ENCODE assay signal across 9 mouse cellular contexts in the genomic region with DNA sequence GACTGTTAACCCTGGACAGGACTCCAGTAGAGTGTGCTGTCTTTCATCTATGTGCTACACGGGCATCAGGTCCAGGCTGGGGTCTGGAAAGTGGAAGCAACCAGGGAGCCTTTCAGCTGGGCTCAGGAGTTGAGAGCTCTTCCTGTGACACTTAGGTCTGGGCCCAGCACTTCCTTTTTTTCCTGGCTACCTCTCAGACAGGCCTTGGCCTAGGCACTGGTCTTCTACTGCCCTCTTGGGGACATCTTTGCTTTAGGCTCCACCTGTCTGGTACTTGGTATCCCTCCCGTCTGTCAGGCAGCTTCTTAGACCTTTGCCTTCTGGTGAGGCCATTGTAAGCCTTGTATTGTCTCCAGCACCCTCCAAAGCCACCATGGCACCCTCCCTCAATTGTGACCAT. TPM values are rescaled to one million over a fixed set of nuclear protein-coding genes. Genes with fewer than 3 reads are reported as not detected.
DNase-seq lines count a peak whose midpoint lies in the region; ATAC-seq lines count a peak whose summit lies in the region.
"Had no signal": no experiment of that assay in that cellular context is flagged by ENCODE, and none has a peak within 500 bp of the region (broad histone marks: within the 10 kb centered on the region; RNA-seq: fewer than 3 reads in every experiment).

No protein-coding gene starts in this region.

- H3K4me1 ChIP-seq in neural tube, embryonic 11.5 days (ENCODE audit: control insufficient read depth, insufficient read depth, low read length) = no peaks in the 10 kb centered on the region
- peaks cover 2% of the 10 kb centered on the region for H3K4me1 ChIP-seq in embryonic facial prominence, embryonic 11.5 days (ENCODE audit: control insufficient read depth, insufficient read depth, low read length)
- H3K4me1 ChIP-seq in intestine, embryonic 14.5 days (replicated peaks; ENCODE audit: control insufficient read depth, insufficient read depth, low read length) = peaks cover 33% of the 10 kb centered on the region
- H3K4me1 ChIP-seq in liver, embryonic 13.5 days (replicated peaks) = peaks cover 52% of the 10 kb centered on the region
- H3K4me1 ChIP-seq in hindbrain, embryonic 12.5 days = peaks cover 3% of the 10 kb centered on the region; the same call in 1 of the 2 replicates

- no peaks in the 10 kb centered on the region for H3K27me3 ChIP-seq in neural tube, embryonic 11.5 days (ENCODE audit: control insufficient read depth, insufficient read depth, low read length)
- H3K27me3 ChIP-seq in embryonic facial prominence, embryonic 11.5 days (ENCODE audit: control insufficient read depth, insufficient read depth, low read length) = no peaks in the 10 kb centered on the region
- H3K27me3 ChIP-seq in intestine, embryonic 14.5 days (replicated peaks; ENCODE audit: control insufficient read depth, insufficient read depth, low read length) = no peaks in the 10 kb centered on the region
- H3K27me3 ChIP-seq in liver, embryonic 13.5 days = no peaks in the 10 kb centered on the region
- no peaks in the 10 kb centered on the region for H3K27me3 ChIP-seq in hindbrain, embryonic 12.5 days

- no peak for ATAC-seq in neural tube, embryonic 11.5 days (ENCODE audit: insufficient read depth, low FRiP score, low TSS enrichment)
- ATAC-seq in embryonic facial prominence, embryonic 11.5 days (replicated peaks; ENCODE audit: insufficient number of reproducible peaks, low FRiP score, low TSS enrichment, low read depth) = no peak
- ATAC-seq in intestine, embryonic 14.5 days (replicated peaks; ENCODE audit: low FRiP score, low TSS enrichment, low read depth) = peak; percentile 17; the same call in 1 of the 2 replicates
- ATAC-seq in liver, embryonic 13.5 days (ENCODE audit: low read depth) = no peak
- no peak for ATAC-seq in hindbrain, embryonic 12.5 days (ENCODE audit: low FRiP score)

- no peak overlapping the region for H3K9ac ChIP-seq in neural tube, embryonic 11.5 days (ENCODE audit: low read length)
- H3K9ac ChIP-seq in embryonic facial prominence, embryonic 11.5 days (replicated peaks; ENCODE audit: low read length) = no peak overlapping the region
- H3K9ac ChIP-seq in intestine, embryonic 14.5 days (ENCODE audit: low read length) = no peak overlapping the region
- no peak overlapping the region for H3K9ac ChIP-seq in liver, embryonic 13.5 days
- H3K9ac ChIP-seq in hindbrain, embryonic 12.5 days = no peak overlapping the region

- H3K27ac ChIP-seq in neural tube, embryonic 11.5 days (ENCODE audit: low read depth, low read length) = no peak overlapping the region
- no peak overlapping the region for H3K27ac ChIP-seq in embryonic facial prominence, embryonic 11.5 days (replicated peaks; ENCODE audit: low read depth, low read length)
- no peak overlapping the region for H3K27ac ChIP-seq in intestine, embryonic 14.5 days (ENCODE audit: low read depth)
- H3K27ac ChIP-seq in liver, embryonic 13.5 days = peak overlapping the region; percentile 72
- H3K27ac ChIP-seq in hindbrain, embryonic 12.5 days = no peak overlapping the region

- WGBS in neural tube, embryonic 11.5 days = 54% methylated on average over 2 of the region's 2 CpGs
- WGBS in embryonic facial prominence, embryonic 11.5 days = 37% methylated on average over 2 of the region's 2 CpGs
- WGBS in intestine, embryonic 14.5 days = 27% methylated on average over 2 of the region's 2 CpGs
- WGBS in liver, embryonic 13.5 days (ENCODE audit: insufficient replicate concordance) = 14% methylated on average over 2 of the region's 2 CpGs
- WGBS in hindbrain, embryonic 12.5 days = 59% methylated on average over 2 of the region's 2 CpGs

- H3K36me3 ChIP-seq in neural tube, embryonic 11.5 days (ENCODE audit: control insufficient read depth, insufficient read depth, low read length) = no peaks in the 10 kb centered on the region
- no peaks in the 10 kb centered on the region for H3K36me3 ChIP-seq in embryonic facial prominence, embryonic 11.5 days (replicated peaks; ENCODE audit: control insufficient read depth, insufficient read depth, low read depth, low read length)
- no peaks in the 10 kb centered on the region for H3K36me3 ChIP-seq in intestine, embryonic 14.5 days (ENCODE audit: control insufficient read depth, insufficient read depth, low read length)
- H3K36me3 ChIP-seq in liver, embryonic 13.5 days = no peaks in the 10 kb centered on the region
- no peaks in the 10 kb centered on the region for H3K36me3 ChIP-seq in hindbrain, embryonic 12.5 days

- no peak overlapping the region for H3K4me3 ChIP-seq in neural tube, embryonic 11.5 days (ENCODE audit: low read depth, low read length)
- no peak overlapping the region for H3K4me3 ChIP-seq in embryonic facial prominence, embryonic 11.5 days (ENCODE audit: low read depth, low read length)
- no peak overlapping the region for H3K4me3 ChIP-seq in intestine, embryonic 14.5 days (ENCODE audit: low read depth, low read length)
- H3K4me3 ChIP-seq in liver, embryonic 13.5 days (replicated peaks) = no peak overlapping the region
- no peak overlapping the region for H3K4me3 ChIP-seq in hindbrain, embryonic 12.5 days

- DNase-seq in neural tube, embryonic 11.5 days (ENCODE audit: low spot score) = peak; percentile 26
- no peak for DNase-seq in neural tube, embryonic 10.5 days (ENCODE audit: extremely low spot score, low spot score)
- peak; percentile 72 for DNase-seq in adrenal gland, postnatal 10 days
- peak; percentile 55 for DNase-seq in embryonic facial prominence, embryonic 11.5 days (ENCODE audit: low spot score)
- DNase-seq in intestine, embryonic 14.5 days (ENCODE audit: low spot score) = no peak
- DNase-seq in liver, embryonic 13.5 days = peak; percentile 54
- peak; percentile 42 for DNase-seq in spleen, adult 12 weeks (ENCODE audit: low spot score)

- no peak overlapping the region for H3K4me2 ChIP-seq in neural tube, embryonic 11.5 days (ENCODE audit: low read depth)
- H3K4me2 ChIP-seq in embryonic facial prominence, embryonic 11.5 days (ENCODE audit: low read depth, low read length) = no peak overlapping the region
- H3K4me2 ChIP-seq in intestine, embryonic 14.5 days (ENCODE audit: low read length) = no peak overlapping the region
- H3K4me2 ChIP-seq in liver, embryonic 13.5 days = 0 out of 2 replicates have a peak overlapping the region, but pooled peaks have one; percentile 14
- no peak overlapping the region for H3K4me2 ChIP-seq in hindbrain, embryonic 12.5 days (replicated peaks)

- H3K9me3 ChIP-seq in neural tube, embryonic 11.5 days (ENCODE audit: control insufficient read depth, low read length) = no peaks in the 10 kb centered on the region
- H3K9me3 ChIP-seq in embryonic facial prominence, embryonic 11.5 days (replicated peaks; ENCODE audit: control insufficient read depth, low read length) = no peaks in the 10 kb centered on the region
- no peaks in the 10 kb centered on the region for H3K9me3 ChIP-seq in intestine, embryonic 14.5 days (ENCODE audit: control insufficient read depth, low read length)
- no peaks in the 10 kb centered on the region for H3K9me3 ChIP-seq in liver, embryonic 13.5 days (replicated peaks)
- H3K9me3 ChIP-seq in hindbrain, embryonic 12.5 days (replicated peaks) = no peaks in the 10 kb centered on the region

RNA-seq across cellular contexts. Expression of gene Atp5mpl, which starts 20.1 kb away (rescaled TPM):
- 613 and 635 TPM in 2 replicates for polyA plus RNA-seq in neural tube, embryonic 11.5 days (2014; fragmentation: Nextera tagmentation; extraction: Ambion mirVana)
- total RNA-seq in adrenal gland, postnatal 10 days (2021) = 100 to 1,000 TPM; 673 to 781 TPM
- 577 and 608 TPM in 2 replicates for polyA plus RNA-seq in embryonic facial prominence, embryonic 11.5 days (2014; fragmentation: Nextera tagmentation; extraction: Ambion mirVana)
- polyA plus RNA-seq in intestine, embryonic 14.5 days (2014; fragmentation: Nextera tagmentation; extraction: Ambion mirVana) = 845 and 1,000 TPM in 2 replicates
- polyA plus RNA-seq in liver, embryonic 13.5 days (2015; fragmentation: Nextera tagmentation; extraction: Ambion mirVana) = 591 and 627 TPM in 2 replicates
- polyA plus RNA-seq in hindbrain, embryonic 12.5 days (2016; fragmentation: Nextera tagmentation; extraction: Ambion mirVana) = 524 and 615 TPM in 2 replicates

RNA-seq across cellular contexts. Expression of gene Tdrd9, which starts 24.6 kb away (rescaled TPM):
- polyA plus RNA-seq in neural tube, embryonic 11.5 days (2014; fragmentation: Nextera tagmentation; extraction: Ambion mirVana) = 1.2 and 1.5 TPM in 2 replicates
- total RNA-seq in adrenal gland, postnatal 10 days (2021) = under 1 TPM; 0.39 to 0.66 TPM
- polyA plus RNA-seq in embryonic facial prominence, embryonic 11.5 days (2014; fragmentation: Nextera tagmentation; extraction: Ambion mirVana) = 0.85 and 1.4 TPM in 2 replicates
- 0.28 and 0.73 TPM in 2 replicates for polyA plus RNA-seq in intestine, embryonic 14.5 days (2014; fragmentation: Nextera tagmentation; extraction: Ambion mirVana)
- 0.05 TPM in 1 of 2 replicates, not detected in the other for polyA plus RNA-seq in liver, embryonic 13.5 days (2015; fragmentation: Nextera tagmentation; extraction: Ambion mirVana)
- polyA plus RNA-seq in hindbrain, embryonic 12.5 days (2016; fragmentation: Nextera tagmentation; extraction: Ambion mirVana) = 0.36 and 0.63 TPM in 2 replicates

RNA-seq across cellular contexts. Expression of gene Rd3l, which starts 34.4 kb away (rescaled TPM):
- not detected in 2 replicates for polyA plus RNA-seq in neural tube, embryonic 11.5 days (2014; fragmentation: Nextera tagmentation; extraction: Ambion mirVana)
- not detected for total RNA-seq in adrenal gland, postnatal 10 days (2021)
- polyA plus RNA-seq in embryonic facial prominence, embryonic 11.5 days (2014; fragmentation: Nextera tagmentation; extraction: Ambion mirVana) = not detected in 2 replicates
- polyA plus RNA-seq in intestine, embryonic 14.5 days (2014; fragmentation: Nextera tagmentation; extraction: Ambion mirVana) = not detected in 2 replicates
- polyA plus RNA-seq in liver, embryonic 13.5 days (2015; fragmentation: Nextera tagmentation; extraction: Ambion mirVana) = not detected in 2 replicates
- polyA plus RNA-seq in hindbrain, embryonic 12.5 days (2016; fragmentation: Nextera tagmentation; extraction: Ambion mirVana) = not detected in 2 replicates
- polyA plus RNA-seq: neural tube, embryonic 14.5 days had no signal

RNA-seq across cellular contexts. Expression of gene Ppp1r13b, which starts 38.8 kb away (rescaled TPM):
- polyA plus RNA-seq in neural tube, embryonic 11.5 days (2014; fragmentation: Nextera tagmentation; extraction: Ambion mirVana) = 10.2 and 11.8 TPM in 2 replicates
- total RNA-seq in adrenal gland, postnatal 10 days (2021) = 10 to 100 TPM; 20.4 to 21.8 TPM
- polyA plus RNA-seq in embryonic facial prominence, embryonic 11.5 days (2014; fragmentation: Nextera tagmentation; extraction: Ambion mirVana) = 6.0 and 6.8 TPM in 2 replicates
- 22.3 and 29.1 TPM in 2 replicates for polyA plus RNA-seq in intestine, embryonic 14.5 days (2014; fragmentation: Nextera tagmentation; extraction: Ambion mirVana)
- polyA plus RNA-seq in liver, embryonic 13.5 days (2015; fragmentation: Nextera tagmentation; extraction: Ambion mirVana) = 3.4 and 4.0 TPM in 2 replicates
- polyA plus RNA-seq in hindbrain, embryonic 12.5 days (2016; fragmentation: Nextera tagmentation; extraction: Ambion mirVana) = 18.5 and 21.4 TPM in 2 replicates

Comparison
In these comparisons a context has a peak if more than half of its experiments do, and no peak if none do; other contexts are left out.
1. DNase-seq: peak in neural tube, embryonic 11.5 days (single experiment), adrenal gland, postnatal 10 days (single experiment), embryonic facial prominence, embryonic 11.5 days (single experiment), liver, embryonic 13.5 days (single experiment) and spleen, adult 12 weeks (single experiment); none in neural tube, embryonic 10.5 days (single experiment) and intestine, embryonic 14.5 days (single experiment).